Mouse (Mus musculus) splenic B cell, adult 2 months (primary cell): ENCODE data around the gene Tmem33.
A peak's percentile ranks its signal among the peaks of the same experiment; 100 is the strongest.

Experiments used
- DNase-seq: peaks from one replicate; pipeline ENCODE4 v3.0.0-alpha.2; 2011; ENCODE audit warnings: low read depth, low spot score
- H3K27me3 ChIP-seq: 2 replicates; pipeline ENCODE4 v1.6.1; 2012; ENCODE audit warnings: mild to moderate bottlenecking, low read length, moderate library complexity, mixed read lengths; ENCODE audit not compliant: control insufficient read depth, poor library complexity, insufficient read depth, severe bottlenecking
- H3K36me3 ChIP-seq: 2 replicates; pipeline ENCODE4 v1.6.1; 2012; ENCODE audit warnings: mild to moderate bottlenecking, low read length, moderate library complexity, mixed read lengths; ENCODE audit not compliant: control insufficient read depth, poor library complexity, insufficient read depth, severe bottlenecking

Tmem33 gene

GRCm38 (mm10) chr5:67234682-67235081 lies 25.7 kb upstream of the Tmem33 start:
- Histone ChIP-seq H3K27me3 (no peaks in the 10 kb centered on the region; the same call in none of the 2 replicates), H3K36me3 (no peaks in the 10 kb centered on the region)
- no peak for DNase-seq

GRCm38 (mm10) chr5:67235462-67235861 lies 24.9 kb upstream of the Tmem33 start:
- no peak for DNase-seq
- H3K36me3 ChIP-seq: no peaks in the 10 kb centered on the region
- H3K27me3 ChIP-seq: no peaks in the 10 kb centered on the region; the same call in none of the 2 replicates

- no peak for DNase-seq
- Histone ChIP-seq H3K27me3 (no peaks in the 10 kb centered on the region; the same call in none of the 2 replicates), H3K36me3 (no peaks in the 10 kb centered on the region)
Measured at GRCm38 (mm10) chr5:67236601-67237000, 23.8 kb upstream of the Tmem33 start.

- no peaks in the 10 kb centered on the region for H3K36me3 ChIP-seq
- DNase-seq: peak; percentile 62
- H3K27me3 ChIP-seq: no peaks in the 10 kb centered on the region; the same call in 1 of the 2 replicates
Measured at GRCm38 (mm10) chr5:67238303-67238702, 22.1 kb upstream of the Tmem33 start.

GRCm38 (mm10) chr5:67241713-67242112 lies 18.7 kb upstream of the Tmem33 start:
- no peak for DNase-seq
- no peaks in the 10 kb centered on the region; the same call in 1 of the 2 replicates for H3K27me3 ChIP-seq
- H3K36me3 ChIP-seq: no peaks in the 10 kb centered on the region

- DNase-seq: no peak
- Histone ChIP-seq H3K27me3 (no peaks in the 10 kb centered on the region; the same call in 1 of the 2 replicates), H3K36me3 (no peaks in the 10 kb centered on the region)
Measured at GRCm38 (mm10) chr5:67243231-67243630, 17.1 kb upstream of the Tmem33 start.

GRCm38 (mm10) chr5:67252261-67252660 lies 8.1 kb upstream of the Tmem33 start:
- no peaks in the 10 kb centered on the region for H3K27me3 ChIP-seq
- H3K36me3 ChIP-seq: no peaks in the 10 kb centered on the region
- no peak for DNase-seq

- H3K27me3 ChIP-seq: no peaks in the 10 kb centered on the region
- H3K36me3 ChIP-seq: no peaks in the 10 kb centered on the region
- no peak for DNase-seq
Measured at GRCm38 (mm10) chr5:67255664-67256063, 4.7 kb upstream of the Tmem33 start.

- H3K36me3 ChIP-seq: no peaks in the 10 kb centered on the region
- H3K27me3 ChIP-seq: no peaks in the 10 kb centered on the region
- DNase-seq: no peak
Measured at GRCm38 (mm10) chr5:67258473-67258872, 1.9 kb upstream of the Tmem33 start.

GRCm38 (mm10) chr5:67260159-67260530 lies 220 bp upstream of the Tmem33 start:
- DNase-seq: no peak
- H3K27me3 ChIP-seq: no peaks in the 10 kb centered on the region
- H3K36me3 ChIP-seq: no peaks in the 10 kb centered on the region

- DNase-seq: no peak
- H3K27me3 ChIP-seq: no peaks in the 10 kb centered on the region
- H3K36me3 ChIP-seq: peaks cover 1% of the 10 kb centered on the region; the same call in 1 of the 2 replicates
Measured at GRCm38 (mm10) chr5:67262964-67263363, 2.6 kb downstream of the Tmem33 start.

GRCm38 (mm10) chr5:67266106-67266505 lies 5.7 kb downstream of the Tmem33 start:
- H3K27me3 ChIP-seq: no peaks in the 10 kb centered on the region
- peak; percentile 49 for DNase-seq
- H3K36me3 ChIP-seq: peaks cover 7% of the 10 kb centered on the region; the same call in 1 of the 2 replicates

- no peak for DNase-seq
- no peaks in the 10 kb centered on the region for H3K27me3 ChIP-seq
- H3K36me3 ChIP-seq: peaks cover 7% of the 10 kb centered on the region; the same call in 1 of the 2 replicates
Measured at GRCm38 (mm10) chr5:67269309-67269708, 8.9 kb downstream of the Tmem33 start.

- DNase-seq: no peak
- no peaks in the 10 kb centered on the region for H3K27me3 ChIP-seq
- H3K36me3 ChIP-seq: no peaks in the 10 kb centered on the region
Measured at GRCm38 (mm10) chr5:67279407-67279806, 19.0 kb downstream of the Tmem33 start.

GRCm38 (mm10) chr5:67279840-67280239 lies 19.5 kb downstream of the Tmem33 start:
- no peaks in the 10 kb centered on the region for H3K27me3 ChIP-seq
- DNase-seq: no peak
- H3K36me3 ChIP-seq: no peaks in the 10 kb centered on the region

- DNase-seq: no peak
- no peaks in the 10 kb centered on the region for H3K27me3 ChIP-seq
- no peaks in the 10 kb centered on the region for H3K36me3 ChIP-seq
Measured at GRCm38 (mm10) chr5:67280400-67280799, 20.0 kb downstream of the Tmem33 start.
